Mouse (Mus musculus) left cerebral cortex, postnatal 36 days (tissue): ENCODE measurements around the gene Try4. TPM values are rescaled to one million over a fixed set of nuclear protein-coding genes. Genes with fewer than 3 reads are reported as not detected.
"Not testable (repeated sequence)": the region's sequence is repeated elsewhere in the genome, so short reads cannot be mapped to it uniquely, and the experiment has no call there.

Source experiments
- DNase-seq, 2 experiments: peaks; one replicate each; pipeline ENCODE4 v3.0.0; 2021 to 2022; ENCODE audit warnings: low spot score in 2 of 2, mixed read lengths in 1 of 2
- intact Hi-C: fragments of 180-260 bp; cut with DNase I; formaldehyde crosslinking; loops from one replicate; pipeline ENCODE4 v1.15.1; 2025
- total RNA-seq, 2 experiments: library from RNA; stranded (reverse); gene quantifications; 2 replicates each; pipeline ENCODE4 v1.2.3; 2021

Try4 gene
- not detected for total RNA-seq

DNA sequence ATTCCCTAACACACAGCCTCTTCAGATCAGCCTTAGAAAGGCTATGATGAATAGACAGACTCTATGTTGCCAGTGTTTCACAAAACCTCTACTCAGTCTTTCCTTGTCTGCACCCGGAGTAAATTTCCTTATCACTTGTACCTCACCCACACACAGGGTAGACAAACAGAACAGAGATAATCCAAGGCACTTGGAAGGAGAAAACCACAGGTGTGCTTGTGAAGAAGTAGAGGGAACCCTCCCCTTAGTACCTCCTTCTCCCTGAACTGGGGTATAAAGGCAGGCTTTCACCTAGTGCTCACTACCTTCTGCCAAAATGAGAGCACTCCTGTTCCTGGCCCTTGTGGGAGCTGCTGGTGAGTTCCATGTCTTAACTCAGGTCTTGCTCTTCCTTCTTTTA is at the start of gene Try4:
Gene Try4, plus strand, starts transcription at position 301 of the 400 bp plus-strand sequence.
- intact Hi-C loops: no loop called here
- DNase-seq: no peak

DNA sequence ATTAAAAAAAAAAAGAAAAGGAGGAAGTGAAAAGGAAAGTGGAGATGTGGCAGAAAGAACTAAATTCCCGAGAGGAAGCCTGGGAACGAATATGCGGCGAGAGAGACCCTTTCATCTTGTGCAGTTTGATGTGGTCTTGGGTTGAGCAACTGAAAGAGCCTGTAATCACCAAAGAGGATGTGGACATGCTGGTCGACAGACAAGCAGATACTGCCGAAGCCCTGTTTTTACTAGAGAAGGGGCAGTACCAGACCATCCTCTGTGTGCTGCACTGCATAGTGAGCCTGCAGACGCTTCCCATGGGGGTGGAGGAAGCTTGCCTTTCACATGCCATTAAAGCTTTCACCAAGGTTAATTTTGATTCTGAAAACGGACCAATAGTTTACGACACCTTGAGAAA is 48.8 kb upstream of the Try4 start:
- DNase-seq, intact Hi-C loops: not testable (repeated sequence)

DNA sequence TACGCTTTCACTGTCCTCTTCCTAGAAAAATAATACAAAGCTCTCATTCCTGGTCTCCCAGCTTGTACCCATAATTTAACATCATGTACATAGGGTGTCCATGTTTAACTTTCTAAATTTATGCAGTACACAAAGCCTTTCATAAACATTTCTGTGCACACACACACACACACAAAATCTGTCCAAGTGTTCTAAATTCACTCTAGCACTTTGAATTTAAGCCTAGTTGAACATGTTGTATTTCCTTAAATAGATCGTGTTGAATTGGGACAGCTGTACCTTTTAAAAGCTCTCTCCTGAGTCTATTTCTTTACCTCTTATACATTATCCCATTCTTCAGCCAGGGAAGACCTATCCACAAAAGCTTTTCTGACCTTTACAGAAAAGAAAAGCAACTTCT is 45.6 kb upstream of the Try4 start:
- DNase-seq: no peak
- intact Hi-C loops: no loop called here

DNA sequence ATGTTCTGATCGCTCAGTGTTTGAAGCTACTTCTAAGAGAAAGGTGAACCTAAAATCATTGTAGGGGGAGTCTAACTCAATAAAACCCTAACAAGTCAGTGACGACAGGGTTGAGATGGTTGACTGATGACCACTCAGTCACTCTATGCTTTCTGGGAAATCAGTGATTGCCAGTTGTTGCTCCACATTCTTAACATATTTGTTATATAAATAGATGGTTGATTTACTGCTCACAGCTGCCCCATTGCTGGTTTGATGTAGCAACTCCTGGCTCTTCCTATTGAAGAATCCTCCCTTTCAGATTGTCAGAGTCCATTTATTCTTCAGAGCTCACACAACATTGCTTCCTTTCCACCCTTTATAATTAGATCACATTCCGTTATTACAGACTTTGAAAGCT is 44.6 kb upstream of the Try4 start:
- no peak for DNase-seq
- intact Hi-C loops: no loop called here

DNA sequence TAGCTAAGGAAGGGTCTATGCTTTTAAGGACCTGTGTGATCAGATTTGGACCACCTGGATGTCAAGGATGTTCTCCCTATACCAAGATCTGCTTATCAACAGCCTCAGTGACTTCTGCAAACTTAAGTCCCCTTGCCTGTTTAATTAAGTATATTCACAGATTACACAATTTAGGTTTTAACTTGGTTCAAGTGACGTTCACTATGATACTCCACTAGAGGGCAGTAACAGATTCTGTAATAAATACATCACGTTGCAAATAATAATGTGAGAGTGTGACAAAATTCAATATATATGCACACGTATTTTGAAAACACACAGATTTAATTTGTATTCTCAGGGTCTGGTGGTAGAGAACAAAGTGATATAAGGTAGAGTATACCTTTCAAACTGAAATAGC is 39.3 kb upstream of the Try4 start:
- DNase-seq: no peak
- intact Hi-C loops: loop anchor here (5.0 kb wide), 2 partner anchors 265 to 295 kb away; no protein-coding TSS in a partner anchor

DNA sequence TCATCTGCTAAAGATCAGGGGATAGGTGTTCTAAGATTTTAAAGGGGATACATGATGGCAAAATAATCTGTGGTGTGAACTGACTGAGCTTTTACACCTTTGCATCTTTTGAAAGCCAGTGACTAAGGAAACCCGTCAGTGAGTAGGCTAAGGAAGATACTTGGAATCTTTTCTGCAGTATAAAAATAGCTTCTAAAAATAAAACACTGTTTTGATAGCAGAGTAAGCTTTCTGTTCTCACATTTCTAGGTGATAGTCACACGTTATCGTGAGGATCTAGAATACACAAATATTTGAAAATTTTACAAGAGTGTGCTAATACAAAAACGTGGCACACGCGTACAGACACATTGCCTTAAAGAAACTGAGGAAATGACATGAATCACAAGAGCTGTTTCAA is 35.9 kb upstream of the Try4 start:
- intact Hi-C loops: no loop called here
- DNase-seq: no peak

DNA sequence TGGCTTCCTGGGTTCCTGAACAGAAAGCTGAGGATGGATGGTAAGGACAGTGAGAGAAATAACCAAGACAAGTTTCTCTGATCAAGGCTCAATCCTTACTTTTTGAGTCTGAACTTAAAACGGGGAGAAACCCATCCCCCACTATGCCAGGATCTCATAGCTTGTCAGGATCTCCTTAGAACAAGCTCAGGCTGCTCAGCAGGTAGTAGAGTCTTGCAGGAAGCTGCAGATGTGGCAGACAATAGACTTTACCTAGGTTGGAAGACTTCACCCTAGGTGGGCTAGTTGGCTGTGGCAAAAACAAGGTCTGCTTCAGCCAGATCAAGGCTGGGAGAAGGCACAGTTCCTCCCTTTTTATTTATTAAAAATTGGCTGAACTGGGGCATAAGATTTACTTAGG is 3.8 kb upstream of the Try4 start:
- intact Hi-C loops: no loop called here

DNA sequence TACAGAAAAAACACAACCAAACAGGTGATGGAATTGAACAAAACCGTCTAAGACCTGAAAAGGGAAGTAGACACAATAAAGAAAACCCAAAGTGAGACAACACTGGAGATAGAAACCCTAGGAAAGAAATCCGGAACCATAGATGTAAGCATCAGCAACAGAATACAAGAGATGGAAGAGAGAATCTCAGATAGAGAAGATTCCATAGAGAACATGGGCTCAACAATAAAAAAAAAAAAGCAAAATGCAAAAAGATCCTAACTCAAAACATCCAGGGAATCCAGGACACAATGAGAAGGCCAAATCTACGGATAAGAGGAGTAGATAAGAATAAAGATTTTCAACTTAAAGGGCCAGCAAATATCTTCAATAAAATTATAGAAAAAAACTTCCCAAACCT is 14.7 kb downstream of the Try4 start, which contains the start of gene Try5:
Gene Try5, minus strand, starts transcription at position 101 of the 400 bp plus-strand sequence.
- intact Hi-C loops, DNase-seq: not testable (repeated sequence)

More for the DNA sequence above, 3.8 kb upstream of the Try4 start:
- no peak for DNase-seq

DNA sequence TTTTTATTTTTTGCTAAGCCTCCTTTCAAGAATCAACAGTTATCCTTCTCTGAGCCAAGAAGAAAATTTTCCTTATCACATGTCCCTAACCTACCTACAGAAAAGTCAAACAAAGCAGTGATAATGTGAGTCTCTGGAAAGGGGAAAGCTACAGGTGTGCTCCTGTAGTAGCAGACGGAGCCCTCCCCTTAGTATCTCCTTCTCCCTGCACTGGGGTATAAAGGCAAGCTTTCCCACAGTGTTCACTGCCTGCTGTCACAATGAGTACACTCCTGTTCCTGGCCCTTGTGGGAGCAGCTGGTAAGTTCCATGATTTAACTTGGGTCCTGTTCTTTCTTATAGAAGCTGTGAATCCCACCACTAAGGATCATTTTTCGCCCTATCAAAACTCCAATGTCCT is 51.9 kb downstream of the Try4 start, which contains the start of gene Try10:
Gene Try10, plus strand, starts transcription at position 174 of the 400 bp plus-strand sequence.
- DNase-seq: no peak
- intact Hi-C loops: loop anchor here (2.0 kb wide), 1 partner anchor 65 kb away; no protein-coding TSS in a partner anchor

Other genes starting within 250 kb of the Try4 start
- gene Try5, start 14.6 kb downstream of the Try4 start, total RNA-seq: not detected
- not detected for gene Try10, start 51.8 kb downstream of the Try4 start, total RNA-seq
- gene Prss3, start 75.4 kb downstream of the Try4 start, total RNA-seq: not detected
- gene Gm5771, start 90.1 kb downstream of the Try4 start, total RNA-seq: not detected
- gene Gm10334, start 143.9 kb downstream of the Try4 start, total RNA-seq: 1 to 10 TPM in 1 of 2 experiments, under 1 TPM in 1; 0.48 to 1.6 TPM
- gene Prss1, start 156.7 kb downstream of the Try4 start, total RNA-seq: not detected
- not detected for gene Prss2, start 219.5 kb downstream of the Try4 start, total RNA-seq